ENCODE assay signal across 7 mouse cellular contexts in the genomic region with DNA sequence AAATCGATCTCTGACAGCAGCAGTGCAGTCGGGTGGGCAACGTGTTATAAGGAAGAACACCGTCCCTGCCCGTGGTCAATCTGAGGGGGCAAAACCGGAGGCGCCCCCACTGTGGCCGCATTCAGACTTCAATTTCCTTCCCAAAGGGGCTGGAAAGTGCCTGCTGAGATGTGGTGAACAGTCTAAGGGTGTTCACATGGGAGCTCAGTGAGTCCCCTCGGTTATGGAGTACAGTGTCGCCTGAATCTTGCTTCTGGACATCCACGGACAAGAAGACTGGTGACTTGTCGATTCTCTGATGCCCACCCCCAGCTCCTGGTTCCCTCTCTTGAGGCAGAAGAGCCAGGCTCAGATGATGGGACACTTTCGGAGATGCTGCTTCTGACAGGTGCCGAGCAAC. TPM values are rescaled to one million over a fixed set of nuclear protein-coding genes. Genes with fewer than 3 reads are reported as not detected.
DNase-seq lines count a peak whose midpoint lies in the region; ATAC-seq and TF ChIP-seq lines count a peak whose summit lies in the region.

No protein-coding gene starts in this region.

- DNase-seq in lung, postnatal 14 days = no peak
- peak; percentile 11 for DNase-seq in kidney, postnatal 10 days
- DNase-seq in adrenal gland, postnatal 4 days (ENCODE audit: low spot score in 2 of 2) = no peak
- no peak for DNase-seq in layer of hippocampus, adult 11-12 months (ENCODE audit: low spot score)

- no peaks in the 10 kb centered on the region for H3K27me3 ChIP-seq in lung, embryonic 16.5 days (ENCODE audit: control insufficient read depth, insufficient read depth, low read depth, low read length)
- H3K27me3 ChIP-seq in forebrain, embryonic 12.5 days = no peaks in the 10 kb centered on the region
- H3K27me3 ChIP-seq in small intestine, adult 2 months (ENCODE audit: control insufficient read depth, insufficient read depth, low read length) = no peaks in the 10 kb centered on the region

- H3K4me2 ChIP-seq in lung, embryonic 16.5 days (ENCODE audit: low read depth, low read length) = peak overlapping the region; percentile 60
- H3K4me2 ChIP-seq in forebrain, embryonic 12.5 days = peak overlapping the region; percentile 83

- H3K4me1 ChIP-seq in lung, embryonic 16.5 days (replicated peaks; ENCODE audit: control insufficient read depth, insufficient read depth, low read length) = peaks cover 6% of the 10 kb centered on the region; the same call in 1 of the 2 replicates
- H3K4me1 ChIP-seq in forebrain, embryonic 12.5 days = peaks cover 11% of the 10 kb centered on the region
- H3K4me1 ChIP-seq in small intestine, adult 2 months (ENCODE audit: control insufficient read depth, insufficient read depth, insufficient read length, low read length) = no peaks in the 10 kb centered on the region

- 13% methylated on average over 14 of the region's 14 CpGs for WGBS in lung, embryonic 16.5 days
- WGBS in forebrain, embryonic 12.5 days = 20% methylated on average over 14 of the region's 14 CpGs
- WGBS in small intestine, adult 2 months = 15% methylated on average over 14 of the region's 14 CpGs

- no peak for TF ChIP-seq POLR2A in small intestine, adult 2 months (IDR thresholded peaks at IDR 0.05; ENCODE audit: low read depth, low read length)

- peaks cover 5% of the 10 kb centered on the region; the same call in 1 of the 2 replicates for H3K36me3 ChIP-seq in lung, embryonic 16.5 days (ENCODE audit: control insufficient read depth, insufficient read depth, low read length)
- H3K36me3 ChIP-seq in forebrain, embryonic 12.5 days (replicated peaks) = peaks cover 24% of the 10 kb centered on the region
- no peaks in the 10 kb centered on the region for H3K36me3 ChIP-seq in small intestine, adult 2 months (ENCODE audit: control insufficient read depth, insufficient read depth, low read length)

- peak overlapping the region; percentile 87 for H3K9ac ChIP-seq in lung, embryonic 16.5 days (ENCODE audit: low read length)
- peak overlapping the region; percentile 78 for H3K9ac ChIP-seq in forebrain, embryonic 12.5 days

- no peak for TF ChIP-seq CTCF in small intestine, adult 2 months (IDR thresholded peaks at IDR 0.05; ENCODE audit: extremely low read depth, insufficient read length, insufficient replicate concordance, low read depth, low read length)

- peak; percentile 41; the same call in 1 of the 2 replicates for ATAC-seq in lung, embryonic 16.5 days (ENCODE audit: low read depth)
- ATAC-seq in forebrain, embryonic 12.5 days (ENCODE audit: low FRiP score) = peak; percentile 51

- no peaks in the 10 kb centered on the region for H3K9me3 ChIP-seq in lung, embryonic 16.5 days (ENCODE audit: control insufficient read depth, low read length)
- H3K9me3 ChIP-seq in forebrain, embryonic 12.5 days = no peaks in the 10 kb centered on the region

- peak overlapping the region; percentile 74 for H3K4me3 ChIP-seq in lung, embryonic 16.5 days (ENCODE audit: low read length)
- H3K4me3 ChIP-seq in forebrain, embryonic 12.5 days (replicated peaks) = peak overlapping the region; percentile 78
- peak overlapping the region; percentile 92 for H3K4me3 ChIP-seq in small intestine, adult 2 months (ENCODE audit: low read depth, low read length)

- H3K27ac ChIP-seq in lung, embryonic 16.5 days (ENCODE audit: low read length) = no peak overlapping the region
- 0 out of 2 replicates have a peak overlapping the region, but pooled peaks have one; percentile 50 for H3K27ac ChIP-seq in forebrain, embryonic 12.5 days
- no peak overlapping the region for H3K27ac ChIP-seq in small intestine, adult 2 months (ENCODE audit: insufficient read depth, low read depth, low read length)

RNA-seq across cellular contexts. Expression of gene Zfp354a, which starts 0.6 kb away (rescaled TPM):
- 8.7 and 9.5 TPM in 2 replicates for polyA plus RNA-seq in lung, embryonic 16.5 days (2015; fragmentation: Nextera tagmentation; extraction: Ambion mirVana)
- 8.7 and 9.5 TPM in 2 replicates for polyA plus RNA-seq in forebrain, embryonic 12.5 days (2016; fragmentation: Nextera tagmentation; extraction: Ambion mirVana)
- 0.09 and 0.10 TPM in 2 replicates for polyA plus RNA-seq in small intestine, adult 2 months (2012; rRNA removed)
- 1 to 10 TPM; 7.1 to 8.7 TPM for total RNA-seq in adrenal gland, postnatal 4 days (2021)

RNA-seq across cellular contexts. Expression of gene Olfr1375, which starts 11.7 kb away (rescaled TPM):
- not detected in 2 replicates for polyA plus RNA-seq in lung, embryonic 16.5 days (2015; fragmentation: Nextera tagmentation; extraction: Ambion mirVana)
- polyA plus RNA-seq in forebrain, embryonic 12.5 days (2016; fragmentation: Nextera tagmentation; extraction: Ambion mirVana) = not detected in 2 replicates
- not detected in 2 replicates for polyA plus RNA-seq in small intestine, adult 2 months (2012; rRNA removed)
- not detected for total RNA-seq in adrenal gland, postnatal 4 days (2021)

RNA-seq across cellular contexts. Expression of gene Olfr54, which starts 45.6 kb away (rescaled TPM):
- not detected in 2 replicates for polyA plus RNA-seq in lung, embryonic 16.5 days (2015; fragmentation: Nextera tagmentation; extraction: Ambion mirVana)
- polyA plus RNA-seq in forebrain, embryonic 12.5 days (2016; fragmentation: Nextera tagmentation; extraction: Ambion mirVana) = not detected in 2 replicates
- polyA plus RNA-seq in small intestine, adult 2 months (2012; rRNA removed) = not detected in 2 replicates
- total RNA-seq in adrenal gland, postnatal 4 days (2021) = under 1 TPM; 0.45 to 0.67 TPM

RNA-seq across cellular contexts. Expression of gene Olfr51, which starts 56.2 kb away (rescaled TPM):
- polyA plus RNA-seq in lung, embryonic 16.5 days (2015; fragmentation: Nextera tagmentation; extraction: Ambion mirVana) = not detected in 2 replicates
- not detected in 2 replicates for polyA plus RNA-seq in forebrain, embryonic 12.5 days (2016; fragmentation: Nextera tagmentation; extraction: Ambion mirVana)
- polyA plus RNA-seq in small intestine, adult 2 months (2012; rRNA removed) = not detected in 2 replicates
- not detected for total RNA-seq in adrenal gland, postnatal 4 days (2021)
